8 mouse cellular contexts compared by ENCODE assay signal in the genomic region with DNA sequence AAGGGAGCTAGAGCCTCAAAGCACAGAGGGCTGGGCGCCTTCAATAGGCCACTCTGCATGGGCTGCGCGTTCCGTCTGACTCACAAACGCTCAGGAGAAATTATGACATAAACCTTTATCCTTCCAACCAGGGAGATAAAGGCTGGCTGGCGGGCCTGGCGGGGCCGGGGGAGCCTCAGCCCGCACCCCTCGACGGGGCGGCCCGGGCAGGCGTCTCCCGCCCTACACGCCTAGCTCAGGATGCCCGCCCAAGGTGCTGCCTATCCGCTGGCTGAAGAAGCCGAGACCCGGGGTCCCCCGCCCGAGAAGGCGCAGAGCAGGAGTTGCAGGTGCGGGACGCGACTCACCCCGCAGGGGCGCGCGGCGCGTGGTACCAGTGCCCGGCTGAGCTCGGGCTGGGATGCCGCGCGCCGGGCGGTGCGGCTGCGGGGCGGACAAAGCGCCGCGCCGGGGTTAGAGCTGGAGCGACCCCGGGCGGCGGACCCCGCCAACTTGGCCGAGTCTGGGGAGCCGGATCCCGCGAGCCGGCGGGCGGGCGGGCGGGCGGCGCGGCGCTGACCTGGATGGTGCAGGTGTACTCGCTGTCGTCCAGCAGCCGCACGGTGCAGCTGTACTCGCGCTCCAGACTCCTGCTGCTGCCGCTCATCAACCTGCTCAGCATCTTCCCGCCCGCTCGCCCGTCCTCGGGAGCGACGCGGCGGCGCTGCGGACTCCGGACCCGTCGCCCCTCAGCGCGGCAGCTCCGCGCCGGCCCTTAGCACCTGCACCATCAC. TPM values are rescaled to one million over a fixed set of nuclear protein-coding genes. Genes with fewer than 3 reads are reported as not detected.
DNase-seq lines count a peak whose midpoint lies in the region; ATAC-seq and TF ChIP-seq lines count a peak whose summit lies in the region.

No protein-coding gene starts in this region.

- CTCF ChIA-PET in Patski (lab: Charles Lee): no interaction called here

- under 1% methylated on average over 84 of the region's 90 CpGs for WGBS in heart, embryonic 10.5 days
- WGBS in heart, embryonic 13.5 days: under 1% methylated on average over 64 of the region's 90 CpGs
- 1% methylated on average over 42 of the region's 90 CpGs for WGBS in midbrain, embryonic 16.5 days

- peak overlapping the region; percentile 76 for H3K9ac ChIP-seq in heart, embryonic 13.5 days
- peak overlapping the region; percentile 96 for H3K9ac ChIP-seq in midbrain, embryonic 16.5 days (ENCODE audit: low read depth, low read length)

- H3K36me3 ChIP-seq in heart, embryonic 10.5 days: no peaks in the 10 kb centered on the region
- H3K36me3 ChIP-seq in heart, embryonic 13.5 days: no peaks in the 10 kb centered on the region
- H3K36me3 ChIP-seq in midbrain, embryonic 16.5 days (ENCODE audit: control insufficient read depth, insufficient read depth, low read length): no peaks in the 10 kb centered on the region

- no peak for TF ChIP-seq CTCF in Patski (IDR thresholded peaks at IDR 0.05)

- no peak for DNase-seq in heart, embryonic 10.5 days (ENCODE audit: low spot score)
- no peak for DNase-seq in heart, postnatal 25 days (ENCODE audit: low spot score)
- DNase-seq in Patski (ENCODE audit: low read depth, low spot score): no peak
- DNase-seq in cerebellum, postnatal 36 days: peak; percentile 56 to 62
- peak; percentile 16 to 65 for DNase-seq in left cerebral cortex, postnatal 10 days (ENCODE audit: extremely low spot score in 1 of 2, low spot score in 2 of 2)
- peak; percentile 4 to 26 for DNase-seq in thymus, postnatal 10 days (ENCODE audit: low spot score in 2 of 2)

- H3K27me3 ChIP-seq in heart, embryonic 10.5 days (ENCODE audit: insufficient read depth, poor library complexity, severe bottlenecking): peaks cover 49% of the 10 kb centered on the region
- peaks cover 64% of the 10 kb centered on the region for H3K27me3 ChIP-seq in Patski
- peaks cover 60% of the 10 kb centered on the region for H3K27me3 ChIP-seq in heart, embryonic 13.5 days (replicated peaks)
- no peaks in the 10 kb centered on the region for H3K27me3 ChIP-seq in midbrain, embryonic 16.5 days (ENCODE audit: control insufficient read depth, insufficient read depth, low read depth, low read length)

- intact Hi-C loops in heart, postnatal 25 days (cut with DNase I): no loop called here
- intact Hi-C loops in left cerebral cortex, postnatal 10 days (cut with DNase I): no loop called here

- ATAC-seq in Patski: peak; percentile 17
- ATAC-seq in heart, embryonic 13.5 days (ENCODE audit: extremely low read depth, insufficient number of reproducible peaks, low FRiP score, low TSS enrichment): peak; percentile 61
- ATAC-seq in midbrain, embryonic 16.5 days: peak; percentile 88

- no peaks in the 10 kb centered on the region for H3K9me3 ChIP-seq in heart, embryonic 10.5 days
- H3K9me3 ChIP-seq in heart, embryonic 13.5 days: no peaks in the 10 kb centered on the region
- H3K9me3 ChIP-seq in midbrain, embryonic 16.5 days (replicated peaks; ENCODE audit: control insufficient read depth, low read length, poor library complexity, severe bottlenecking): no peaks in the 10 kb centered on the region

- H3K4me1 ChIP-seq in heart, embryonic 10.5 days: peaks cover 14% of the 10 kb centered on the region
- H3K4me1 ChIP-seq in heart, embryonic 13.5 days: peaks cover 14% of the 10 kb centered on the region
- peaks cover 12% of the 10 kb centered on the region for H3K4me1 ChIP-seq in midbrain, embryonic 16.5 days (ENCODE audit: control insufficient read depth, insufficient read depth, low read length)

- H3K27ac ChIP-seq in heart, embryonic 10.5 days: peak overlapping the region; percentile 77
- H3K27ac ChIP-seq in heart, embryonic 13.5 days (replicated peaks): no peak overlapping the region
- peak overlapping the region; percentile 97 for H3K27ac ChIP-seq in midbrain, embryonic 16.5 days (ENCODE audit: low read length)

- H3K4me3 ChIP-seq in heart, embryonic 10.5 days: peak overlapping the region; percentile 77
- H3K4me3 ChIP-seq in heart, embryonic 13.5 days: peak overlapping the region; percentile 78
- H3K4me3 ChIP-seq in midbrain, embryonic 16.5 days (ENCODE audit: low read depth, low read length): peak overlapping the region; percentile 90

- POLR2A ChIA-PET in Patski (lab: Charles Lee): no interaction called here

- H3K4me2 ChIP-seq in heart, embryonic 13.5 days: peak overlapping the region; percentile 99
- peak overlapping the region; percentile 87 for H3K4me2 ChIP-seq in midbrain, embryonic 16.5 days (ENCODE audit: low read length)

- in situ Hi-C loops in Patski (cut with MboI; ENCODE audit: low pct_unique_long_range_greater_than_20kb): no loop called here

RNA-seq across cellular contexts. Expression of a gene that starts 0.5 kb away (rescaled TPM):
- 17.0 and 27.5 TPM in 2 replicates for polyA plus RNA-seq in heart, embryonic 10.5 days (2016; fragmentation: Nextera tagmentation; extraction: Ambion mirVana)
- total RNA-seq in heart, postnatal 25 days (2021): 100 to 1,000 TPM; 162 to 175 TPM
- polyA plus RNA-seq in Patski (2021): 0.23 TPM
- 21.6 and 25.2 TPM in 2 replicates for polyA plus RNA-seq in heart, embryonic 13.5 days (2015; fragmentation: Nextera tagmentation; extraction: Ambion mirVana)
- 10 to 100 TPM; 44.0 to 46.4 TPM for total RNA-seq in left cerebral cortex, postnatal 10 days (2021)
- 27.9 and 33.4 TPM in 2 replicates for polyA plus RNA-seq in midbrain, embryonic 16.5 days (2015; fragmentation: Nextera tagmentation; extraction: Ambion mirVana)

Comparison
In these comparisons a context has a peak if more than half of its experiments do, and no peak if none do; other contexts are left out.
1. DNase-seq: peak in cerebellum, postnatal 36 days (2 of 2), left cerebral cortex, postnatal 10 days (2 of 2) and thymus, postnatal 10 days (2 of 2); none in heart, embryonic 10.5 days (single experiment), heart, postnatal 25 days (single experiment) and Patski (single experiment).
2. ATAC-seq: peak in every context shown above with its lines; median percentile 88 in midbrain, embryonic 16.5 days; 61 in heart, embryonic 13.5 days; 17 in Patski.
3. RNA of a gene that starts 0.5 kb away (polyA plus RNA-seq): 27.9 to 33.4 TPM in midbrain, embryonic 16.5 days, 21.6 to 25.2 TPM in heart, embryonic 13.5 days and 17.0 to 27.5 TPM in heart, embryonic 10.5 days; 0.23 TPM in Patski (single experiment); every median in the first group is over 10 times any median in the second.
4. Peak in every context shown above with its lines, with median percentiles within 50 percentile points of each other: H3K4me3 ChIP-seq.